Mouse (Mus musculus) Patski (cell line): Measurements from ENCODE around the gene Wbp2. TPM values are rescaled to one million over a fixed set of nuclear protein-coding genes. Genes with fewer than 3 reads are reported as not detected.

Experiments used
- ATAC-seq: fragments of 100-300 bp; one replicate; pipeline ENCODE4 v1.8.0; 2021
- CTCF ChIA-PET: fragments of 350-600 bp; sonication (Branson Sonifier 250); formaldehyde crosslinking; loops from one replicate; lab custom pipeline; 2022; ENCODE audit warnings: inconsistent platforms; lab: Charles Lee
- POLR2A ChIA-PET: fragments of 350-600 bp; sonication (Branson Sonifier 250); formaldehyde crosslinking; loops from one replicate; lab custom pipeline; 2022; ENCODE audit warnings: antibody characterized with exemption, inconsistent platforms; lab: Charles Lee
- DNase-seq: peaks from one replicate; pipeline ENCODE4 v3.0.0-alpha.2; 2011; ENCODE audit warnings: low read depth, low spot score
- H3K27me3 ChIP-seq: fragments of 371-371 bp; one replicate; pipeline ENCODE4 v1.5.1; 2021
- CTCF ChIP-seq: fragments of 100-300 bp; IDR thresholded peaks from one replicate; pipeline ENCODE4 v1.5.1; 2021
- in situ Hi-C: fragments of 300-500 bp; cut with MboI; formaldehyde crosslinking; loops from 3 replicates; pipeline ENCODE4 v1.11.1; 2018; ENCODE audit warnings: low pct_unique_long_range_greater_than_20kb, mixed read lengths
- polyA plus RNA-seq: library from polyadenylated mRNA; unstranded; gene quantifications from one replicate; pipeline ENCODE4 v1.2.3, GENCODE M21; 2021

The Wbp2 gene
- polyA plus RNA-seq, 1 experiment from 2014 or later = 255 TPM

DNA sequence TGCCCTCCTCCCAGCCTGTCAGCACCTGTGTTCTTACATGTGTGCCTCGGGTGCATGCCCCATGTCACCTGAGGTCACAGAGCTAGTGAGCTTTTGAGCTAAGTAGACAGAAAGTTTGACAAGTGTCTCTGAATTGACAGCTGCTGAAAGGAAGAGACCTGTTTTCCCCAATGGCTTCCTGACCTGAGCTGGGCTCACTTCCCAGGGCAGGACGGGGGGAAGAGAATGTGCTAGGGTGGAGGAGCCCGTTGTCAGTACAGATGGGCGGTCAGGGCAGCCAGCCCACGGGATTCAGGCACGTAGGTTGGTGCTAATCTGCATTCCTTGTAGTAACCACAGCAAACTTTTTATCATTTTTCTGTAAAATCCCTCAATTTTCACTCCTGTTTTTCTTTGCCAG lies 46.2 kb downstream of the Wbp2 start:
- DNase-seq = no peak
- ATAC-seq = no peak
- ChIA-PET POLR2A (no interaction called here), CTCF (interaction anchor here (1.0 kb wide), 1 partner anchor 20 kb away, joined by 3 read pairs; no protein-coding TSS in a partner anchor)
- H3K27me3 ChIP-seq = no peaks in the 10 kb centered on the region
- in situ Hi-C loops = no loop called here
- TF ChIP-seq CTCF = no peak

DNA sequence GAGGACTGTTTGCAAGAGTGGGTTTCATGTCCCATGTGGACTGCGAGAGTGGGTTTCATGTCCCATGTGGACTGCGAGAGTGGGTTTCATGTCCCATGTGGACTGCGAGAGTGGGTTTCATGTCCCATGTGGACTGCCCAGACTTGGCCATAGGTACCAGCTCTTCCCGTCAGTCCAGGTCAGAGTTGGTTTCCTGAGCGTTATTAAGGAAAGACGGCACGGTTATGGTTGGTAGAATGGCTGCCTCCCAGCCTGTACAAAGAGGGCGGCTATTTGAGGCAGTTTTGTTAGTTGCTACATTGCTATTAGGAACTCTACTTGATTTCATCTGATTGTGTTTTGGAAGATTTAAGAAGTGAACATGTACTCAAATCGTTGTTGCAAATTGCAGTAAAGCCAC lies 49.0 kb downstream of the Wbp2 start:
- TF ChIP-seq CTCF = no peak
- ChIA-PET POLR2A (no interaction called here), CTCF (no interaction called here)
- in situ Hi-C loops = no loop called here
- no peak for ATAC-seq
- no peaks in the 10 kb centered on the region for H3K27me3 ChIP-seq
- no peak for DNase-seq

DNA sequence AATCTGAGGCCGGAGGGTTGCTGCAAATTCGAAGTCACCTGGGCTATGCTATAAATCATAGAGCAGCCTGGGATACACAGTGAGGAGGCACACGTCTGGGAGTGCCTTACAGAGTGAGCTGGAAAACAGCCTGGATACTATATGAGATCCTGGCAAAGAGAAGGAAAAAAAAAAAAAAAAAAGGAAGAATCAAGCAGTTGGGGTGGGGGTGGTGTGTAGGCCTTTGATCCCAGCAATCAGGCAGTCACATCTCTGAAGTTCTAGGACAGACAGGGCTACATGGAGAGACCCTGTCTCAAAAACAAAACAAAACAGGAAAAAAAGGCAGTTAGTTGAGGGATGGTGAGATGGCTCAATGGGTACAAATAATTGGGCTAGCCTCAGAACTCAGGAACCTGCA lies 50.1 kb downstream of the Wbp2 start:
- H3K27me3 ChIP-seq = no peaks in the 10 kb centered on the region
- DNase-seq = no peak
- TF ChIP-seq CTCF = no peak
- ChIA-PET POLR2A (no interaction called here), CTCF (interaction anchor here (0.7 kb wide), 1 partner anchor 17 kb away, joined by 4 read pairs; no protein-coding TSS in a partner anchor)
- ATAC-seq = no peak
- in situ Hi-C loops = no loop called here

DNA sequence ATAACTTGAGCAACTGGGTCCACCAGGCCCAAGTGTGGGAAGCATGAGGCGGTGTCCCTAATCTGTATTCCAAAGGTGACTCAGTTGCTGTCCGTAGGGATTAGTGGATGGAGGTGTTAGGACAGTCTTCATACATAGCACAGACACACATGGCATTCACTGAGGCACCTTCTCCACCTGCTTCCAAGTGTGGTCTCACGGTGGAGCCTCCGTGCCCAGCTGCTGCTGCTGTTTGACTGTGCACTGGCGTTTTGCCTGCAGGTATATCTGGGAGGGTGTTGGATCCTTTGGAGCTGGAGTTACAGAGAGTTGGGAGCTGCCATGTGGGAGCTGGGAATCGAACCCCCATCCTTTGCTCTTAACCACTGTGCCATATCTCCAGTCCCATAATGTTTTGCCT lies 52.2 kb downstream of the Wbp2 start:
- DNase-seq (no peak), ATAC-seq (no peak)
- CTCF ChIA-PET = interaction anchor here (1.1 kb wide), 1 partner anchor 12 kb away, joined by 3 read pairs; no protein-coding TSS in a partner anchor
- in situ Hi-C loops = no loop called here
- POLR2A ChIA-PET = no interaction called here
- no peaks in the 10 kb centered on the region for H3K27me3 ChIP-seq
- TF ChIP-seq CTCF = no peak

DNA sequence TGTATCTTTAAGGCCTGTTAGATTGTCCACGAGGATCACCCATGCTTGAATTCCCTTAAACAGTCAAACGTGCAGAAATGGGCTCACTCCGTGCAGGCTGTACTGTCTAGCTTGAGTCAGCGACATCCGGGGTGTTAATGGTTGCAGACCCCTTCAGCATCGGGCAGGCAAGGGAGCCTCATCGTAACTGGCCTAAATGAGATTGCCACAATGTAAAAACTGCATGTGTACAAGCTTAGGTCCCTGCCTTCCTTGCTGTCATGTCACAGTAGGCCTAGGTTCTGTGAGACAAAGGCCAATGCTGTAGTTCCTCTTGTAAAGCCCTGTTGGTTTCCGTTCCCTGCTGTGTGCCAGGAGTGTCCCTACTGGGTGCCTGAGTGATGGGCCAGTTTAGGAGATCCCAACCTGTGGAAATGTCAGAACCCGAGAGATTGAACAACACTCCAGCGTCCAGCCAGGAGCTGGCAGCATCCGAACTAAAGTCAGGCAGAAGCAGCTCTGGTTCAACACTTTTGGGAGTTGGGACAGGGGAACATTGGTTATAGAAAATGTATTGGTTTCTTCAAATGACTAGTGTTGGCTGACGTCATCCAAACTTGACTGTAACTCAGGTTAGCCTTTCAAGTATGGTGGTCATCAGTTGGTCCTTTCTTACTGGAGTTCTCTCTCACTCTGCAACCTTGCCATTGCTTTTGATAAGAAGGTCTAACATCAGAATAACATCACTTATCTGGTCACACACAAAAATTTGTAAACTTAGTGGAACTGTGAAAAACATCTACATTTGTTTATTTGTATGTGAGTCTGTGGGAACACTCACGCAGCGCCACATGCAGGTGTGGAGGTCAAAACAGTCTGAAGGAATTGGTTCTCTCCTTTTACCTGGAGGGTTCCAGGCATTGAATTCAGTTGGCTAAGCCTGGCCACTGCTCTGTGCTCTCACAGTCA lies 55.6 kb downstream of the Wbp2 start:
- no peaks in the 10 kb centered on the region for H3K27me3 ChIP-seq
- ATAC-seq (peak; percentile 7), DNase-seq (no peak)
- TF ChIP-seq CTCF = no peak
- POLR2A ChIA-PET = interaction anchor here (0.9 to 1.5 kb wide), 4 partner anchors 9 to 107 kb away, joined by 3 to 5 read pairs (median 4); no protein-coding TSS in a partner anchor
- CTCF ChIA-PET = interaction anchor here (1.2 to 2.1 kb wide), 3 partner anchors 14 to 60 kb away, joined by 3 to 7 read pairs (median 4); no protein-coding TSS in a partner anchor
- in situ Hi-C loops = no loop called here

DNA sequence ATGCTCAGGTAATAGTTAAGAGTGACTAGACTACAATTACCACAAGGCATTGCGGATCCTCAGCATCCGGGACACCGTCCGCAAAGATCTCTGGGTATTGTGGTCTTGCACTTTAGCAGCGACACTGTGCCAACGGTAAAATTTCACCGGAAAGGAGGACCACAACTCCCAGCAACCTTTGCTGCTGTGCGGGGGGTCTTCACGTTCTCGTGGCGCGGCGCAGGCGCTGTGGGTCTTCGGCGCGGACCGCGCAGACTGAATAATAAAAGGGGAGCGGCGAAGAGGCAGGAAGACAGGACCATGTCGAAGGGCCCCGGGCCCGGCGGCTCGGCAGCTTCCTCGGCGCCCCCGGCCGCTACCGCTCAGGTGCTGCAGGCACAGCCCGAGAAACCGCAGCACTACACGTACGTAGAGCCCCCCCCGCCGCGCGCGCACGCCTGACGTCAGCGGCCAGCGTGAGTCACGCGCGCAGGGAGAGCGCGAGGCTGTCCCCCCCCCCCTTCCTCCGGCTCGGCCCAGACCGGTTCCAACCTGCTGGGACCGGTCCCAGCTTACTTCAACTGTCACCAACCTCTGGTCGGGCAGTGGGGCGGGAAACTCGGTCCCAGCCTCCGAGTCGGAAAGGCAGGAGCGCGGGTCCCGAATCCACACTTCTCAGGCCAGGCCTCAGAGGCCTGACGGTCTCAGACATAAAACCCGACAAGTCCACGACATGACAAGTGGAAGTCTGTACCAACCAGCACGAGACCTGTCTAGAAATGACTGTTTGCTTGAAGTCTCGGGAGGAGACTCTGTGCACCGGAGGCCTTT lies 56.5 kb downstream of the Wbp2 start, which contains the start of gene Unk:
Gene Unk, plus strand, starts transcription at position 235 of the 810 bp plus-strand sequence.
- in situ Hi-C loops = no loop called here
- TF ChIP-seq CTCF = no peak
- H3K27me3 ChIP-seq = no peaks in the 10 kb centered on the region
- POLR2A ChIA-PET = interaction anchor here (0.6 to 1.5 kb wide), 6 partner anchors 9 to 108 kb away, joined by 3 to 5 read pairs (median 4); no protein-coding TSS in a partner anchor
- DNase-seq = peak; percentile 94
- ATAC-seq = peak; percentile 80
- CTCF ChIA-PET = interaction anchor here (1.2 kb wide), 1 partner anchor 16 kb away, joined by 3 read pairs; no protein-coding TSS in a partner anchor

DNA sequence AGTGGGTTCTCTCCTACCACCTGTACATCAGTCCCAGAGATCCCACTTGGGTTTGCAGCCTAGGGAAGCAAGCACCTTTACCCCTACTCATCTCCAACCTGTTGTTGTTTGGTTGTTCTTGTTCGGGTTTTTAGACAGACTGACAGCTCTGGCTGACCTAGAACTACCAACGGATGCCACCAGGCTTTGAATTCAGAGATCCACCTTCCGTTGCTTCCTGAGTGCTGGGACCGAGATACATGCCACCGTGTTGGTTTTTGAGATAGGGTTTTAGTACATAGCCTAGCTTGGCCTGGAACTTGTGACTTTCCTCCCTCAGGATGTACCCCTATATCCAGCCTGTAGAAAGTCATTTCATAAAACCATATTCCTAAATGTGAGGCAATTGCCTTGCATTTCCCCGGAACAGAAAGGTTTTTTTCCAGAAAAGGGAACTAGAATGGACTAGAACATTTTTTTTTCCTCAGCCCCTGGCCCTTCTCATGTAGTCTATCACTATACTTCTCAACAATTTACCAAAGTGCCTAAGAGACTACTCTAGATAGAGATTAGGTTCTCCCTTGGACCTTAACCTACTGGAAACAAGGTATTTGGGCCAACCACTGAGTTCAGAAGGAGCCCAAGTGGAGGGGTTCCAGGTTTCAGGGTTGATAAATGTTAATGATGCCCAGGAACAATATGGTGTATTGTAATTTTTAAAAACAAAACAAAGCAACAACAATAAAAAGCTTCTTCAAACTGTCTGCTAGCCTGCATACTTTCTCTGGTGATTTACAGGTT lies 57.5 kb downstream of the Wbp2 start:
- ChIA-PET CTCF (no interaction called here), POLR2A (interaction anchor here (1.4 to 1.5 kb wide), 2 partner anchors 8 to 30 kb away, joined by 3 to 4 read pairs; no protein-coding TSS in a partner anchor)
- in situ Hi-C loops = no loop called here
- no peak for DNase-seq
- no peaks in the 10 kb centered on the region for H3K27me3 ChIP-seq
- no peak for TF ChIP-seq CTCF
- ATAC-seq = no peak

Other genes starting within 250 kb of the Wbp2 start
- gene Myo15b, start 228.6 kb downstream of the Wbp2 start, polyA plus RNA-seq = 1.4 TPM
- 1.6 TPM for gene Smim5, start 187.0 kb downstream of the Wbp2 start, polyA plus RNA-seq
- gene Smim6, start 175.0 kb downstream of the Wbp2 start, polyA plus RNA-seq = 0.53 TPM
- 46.3 TPM for gene Sap30bp, start 153.7 kb downstream of the Wbp2 start, polyA plus RNA-seq
- 20.9 TPM for gene Recql5, start 153.5 kb downstream of the Wbp2 start, polyA plus RNA-seq
- gene Itgb4, start 112.3 kb downstream of the Wbp2 start, polyA plus RNA-seq = 0.06 TPM
- gene Galk1, start 74.3 kb downstream of the Wbp2 start, polyA plus RNA-seq = 100 TPM
- 1,066 TPM for gene H3f3b, start 59.0 kb downstream of the Wbp2 start, polyA plus RNA-seq
- gene Unk, start 56.7 kb downstream of the Wbp2 start, polyA plus RNA-seq = 24.9 TPM
- 0.33 TPM for gene Unc13d, start 9.0 kb downstream of the Wbp2 start, polyA plus RNA-seq
- 76.1 TPM for gene Trim47, start 40.2 kb upstream of the Wbp2 start, polyA plus RNA-seq
- gene Trim65, start 44.1 kb upstream of the Wbp2 start, polyA plus RNA-seq = 10.1 TPM
- 89.7 TPM for gene Mrpl38, start 51.9 kb upstream of the Wbp2 start, polyA plus RNA-seq
- 49.2 TPM for gene Fbf1, start 81.2 kb upstream of the Wbp2 start, polyA plus RNA-seq
- 53.6 TPM for gene Ten1, start 111.9 kb upstream of the Wbp2 start, polyA plus RNA-seq
- 67.1 TPM for gene Acox1, start 112.0 kb upstream of the Wbp2 start, polyA plus RNA-seq
- gene Evpl, start 151.1 kb upstream of the Wbp2 start, polyA plus RNA-seq = 0.05 TPM
- gene Srp68, start 187.2 kb upstream of the Wbp2 start, polyA plus RNA-seq = 90.1 TPM
- gene Galr2, start 193.9 kb upstream of the Wbp2 start, polyA plus RNA-seq = 2.2 TPM
- 63.6 TPM for gene Exoc7, start 220.2 kb upstream of the Wbp2 start, polyA plus RNA-seq
- gene Foxj1, start 248.4 kb upstream of the Wbp2 start, polyA plus RNA-seq = 8.6 TPM